Comparison of ENCODE assay signal across 19 mouse cellular contexts in the genomic region with DNA sequence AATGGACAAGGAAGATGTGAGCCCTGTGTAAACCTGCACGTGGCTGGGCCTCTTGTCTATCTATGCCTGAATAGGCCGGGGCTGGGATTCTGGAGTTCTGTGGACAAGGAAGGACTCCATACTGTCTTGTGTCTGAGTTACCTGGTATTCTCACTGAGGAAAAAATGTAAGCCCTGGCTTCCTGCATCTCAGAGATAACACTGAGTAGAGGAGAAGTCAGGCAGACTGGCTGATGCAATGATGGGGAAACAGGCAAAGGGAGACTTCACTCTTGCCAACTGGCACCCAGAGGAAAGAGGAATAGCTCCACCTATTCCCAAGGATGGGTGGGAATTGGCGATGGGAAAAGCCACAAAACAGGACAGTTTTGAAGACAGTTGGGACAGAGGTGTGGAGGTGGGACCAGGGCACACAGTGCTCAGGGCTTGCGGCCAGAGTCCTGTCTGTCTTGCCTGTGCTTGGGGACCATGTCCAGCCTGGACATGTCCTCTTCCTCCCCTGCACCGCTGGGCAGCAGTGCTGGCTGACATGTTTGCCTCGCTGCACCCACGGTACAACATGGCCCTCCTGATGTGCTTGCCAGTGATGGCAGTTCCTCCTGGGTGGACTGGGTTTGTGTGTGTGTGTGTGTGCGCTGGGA. TPM values are rescaled to one million over a fixed set of nuclear protein-coding genes. Genes with fewer than 3 reads are reported as not detected.
DNase-seq lines count a peak whose midpoint lies in the region; ATAC-seq lines count a peak whose summit lies in the region.
"Had no signal": no experiment of that assay in that cellular context is flagged by ENCODE, and none has a peak within 500 bp of the region (broad histone marks: within the 10 kb centered on the region; RNA-seq: fewer than 3 reads in every experiment).

No protein-coding gene starts in this region.

- DNase-seq in adrenal gland, postnatal 10 days, result peak; percentile 31
- no peak for DNase-seq in adrenal gland, adult 2 months
- DNase-seq in heart, adult 18-20 months, result peak; percentile 41 to 62
- DNase-seq in neural tube, embryonic 11.5 days (ENCODE audit: low spot score), result no peak
- no peak for DNase-seq in neural tube, embryonic 10.5 days (ENCODE audit: extremely low spot score, low spot score)
- DNase-seq in skeletal muscle tissue, adult 2 months (ENCODE audit: low read depth, low spot score), result peak; percentile 57
- DNase-seq: cerebellum, adult 11-12 months; cerebellum, postnatal 25 days; gastrocnemius, postnatal 10 days; lung, postnatal 10 days; spleen, adult 18-20 months; thymus, adult 18-20 months had no signal

- no peak overlapping the region for H3K27ac ChIP-seq in heart, embryonic 11.5 days (ENCODE audit: low read depth, low read length)
- H3K27ac ChIP-seq in neural tube, embryonic 11.5 days (ENCODE audit: low read depth, low read length), result 0 out of 2 replicates have a peak overlapping the region, but pooled peaks have one; percentile 14
- H3K27ac ChIP-seq in hindbrain, embryonic 12.5 days, result no peak overlapping the region
- H3K27ac ChIP-seq: hindbrain, embryonic 13.5 days; intestine, embryonic 15.5 days had no signal

- no peak overlapping the region for H3K9ac ChIP-seq in heart, embryonic 11.5 days (ENCODE audit: low read depth, low read length)
- H3K9ac ChIP-seq in neural tube, embryonic 11.5 days (ENCODE audit: low read length), result no peak overlapping the region; the same call in 1 of the 2 replicates
- no peak overlapping the region for H3K9ac ChIP-seq in hindbrain, embryonic 12.5 days
- H3K9ac ChIP-seq: hindbrain, embryonic 13.5 days; intestine, embryonic 15.5 days had no signal

- peaks cover 5% of the 10 kb centered on the region; the same call in 1 of the 2 replicates for H3K27me3 ChIP-seq in heart, embryonic 11.5 days (ENCODE audit: control insufficient read depth, insufficient read depth, low read length)
- H3K27me3 ChIP-seq in neural tube, embryonic 11.5 days (ENCODE audit: control insufficient read depth, insufficient read depth, low read length), result no peaks in the 10 kb centered on the region
- 0 out of 2 replicates have a peak, but pooled peaks cover 3% of the 10 kb centered on the region for H3K27me3 ChIP-seq in hindbrain, embryonic 12.5 days
- H3K27me3 ChIP-seq: hindbrain, embryonic 13.5 days; intestine, embryonic 15.5 days had no signal

- 68% methylated on average over 8 of the region's 8 CpGs for WGBS in heart, embryonic 11.5 days (ENCODE audit: insufficient replicate concordance)
- WGBS in neural tube, embryonic 11.5 days, result 81% methylated on average over 8 of the region's 8 CpGs
- WGBS in hindbrain, embryonic 12.5 days, result 82% methylated on average over 8 of the region's 8 CpGs

- H3K4me2 ChIP-seq in heart, embryonic 11.5 days, result no peak overlapping the region
- H3K4me2 ChIP-seq in neural tube, embryonic 11.5 days (ENCODE audit: low read depth), result no peak overlapping the region
- H3K4me2 ChIP-seq in hindbrain, embryonic 12.5 days (replicated peaks), result no peak overlapping the region
- H3K4me2 ChIP-seq: hindbrain, embryonic 13.5 days; intestine, embryonic 15.5 days; midbrain, embryonic 11.5 days had no signal

- no peaks in the 10 kb centered on the region for H3K36me3 ChIP-seq in heart, embryonic 11.5 days (ENCODE audit: control insufficient read depth, insufficient read depth, low read length)
- no peaks in the 10 kb centered on the region for H3K36me3 ChIP-seq in neural tube, embryonic 11.5 days (ENCODE audit: control insufficient read depth, insufficient read depth, low read length)
- no peaks in the 10 kb centered on the region for H3K36me3 ChIP-seq in hindbrain, embryonic 12.5 days
- H3K36me3 ChIP-seq: hindbrain, embryonic 13.5 days; intestine, embryonic 15.5 days had no signal

- no peaks in the 10 kb centered on the region for H3K9me3 ChIP-seq in heart, embryonic 11.5 days (replicated peaks; ENCODE audit: control insufficient read depth, low read length)
- H3K9me3 ChIP-seq in neural tube, embryonic 11.5 days (ENCODE audit: control insufficient read depth, low read length), result no peaks in the 10 kb centered on the region
- no peaks in the 10 kb centered on the region for H3K9me3 ChIP-seq in hindbrain, embryonic 12.5 days (replicated peaks)
- H3K9me3 ChIP-seq: hindbrain, embryonic 13.5 days; intestine, embryonic 15.5 days had no signal

- ATAC-seq in heart, embryonic 11.5 days (replicated peaks; ENCODE audit: insufficient number of reproducible peaks, low FRiP score, low TSS enrichment), result no peak
- ATAC-seq in neural tube, embryonic 11.5 days (ENCODE audit: insufficient read depth, low FRiP score, low TSS enrichment), result no peak
- no peak for ATAC-seq in hindbrain, embryonic 12.5 days (ENCODE audit: low FRiP score)
- ATAC-seq: forebrain, embryonic 16.5 days had no signal

- H3K4me1 ChIP-seq in heart, embryonic 11.5 days (ENCODE audit: control insufficient read depth, insufficient read depth, low read length), result no peaks in the 10 kb centered on the region
- H3K4me1 ChIP-seq in neural tube, embryonic 11.5 days (ENCODE audit: control insufficient read depth, insufficient read depth, low read length), result peaks cover 11% of the 10 kb centered on the region
- H3K4me1 ChIP-seq in hindbrain, embryonic 12.5 days, result peaks cover 9% of the 10 kb centered on the region

- no peak overlapping the region for H3K4me3 ChIP-seq in heart, embryonic 11.5 days (ENCODE audit: low read depth, low read length)
- H3K4me3 ChIP-seq in neural tube, embryonic 11.5 days (ENCODE audit: low read depth, low read length), result no peak overlapping the region
- H3K4me3 ChIP-seq in hindbrain, embryonic 12.5 days, result no peak overlapping the region
- H3K4me3 ChIP-seq: hindbrain, embryonic 13.5 days; intestine, embryonic 15.5 days had no signal

RNA-seq across cellular contexts. Expression of a gene that starts 48.2 kb away (rescaled TPM):
- total RNA-seq in adrenal gland, postnatal 10 days (2021), result 10 to 100 TPM; 59.6 to 62.1 TPM
- total RNA-seq in adrenal gland, adult 2 months (2021), result 10 to 100 TPM in 1 of 2 experiments, 1 to 10 TPM in 1; 9.7 to 17.9 TPM
- 22.7 and 26.6 TPM in 2 replicates for polyA plus RNA-seq in adrenal gland, adult 2 months (2012; rRNA removed)
- 10 to 100 TPM; 42.0 to 43.1 TPM for total RNA-seq in heart, adult 18-20 months (2021)
- polyA plus RNA-seq in heart, embryonic 11.5 days (2014; fragmentation: Nextera tagmentation; extraction: Ambion mirVana), result 105 and 137 TPM in 2 replicates
- polyA plus RNA-seq in neural tube, embryonic 11.5 days (2014; fragmentation: Nextera tagmentation; extraction: Ambion mirVana), result 28.4 and 28.8 TPM in 2 replicates
- polyA plus RNA-seq in hindbrain, embryonic 12.5 days (2016; fragmentation: Nextera tagmentation; extraction: Ambion mirVana), result 100 and 102 TPM in 2 replicates
- total RNA-seq: neutrophil, adult 5-6 weeks had no signal

Comparison
In these comparisons a context has a peak if more than half of its experiments do, and no peak if none do; other contexts are left out.
1. DNase-seq: peak in adrenal gland, postnatal 10 days (single experiment), heart, adult 18-20 months (2 of 2) and skeletal muscle tissue, adult 2 months (single experiment); none in adrenal gland, adult 2 months (single experiment), neural tube, embryonic 11.5 days (single experiment) and neural tube, embryonic 10.5 days (single experiment).